Comparison of ENCODE assay signal across 8 mouse cellular contexts in genomic region chrX:162642402-162643090, GRCm38 (mm10). TPM values are rescaled to one million over a fixed set of nuclear protein-coding genes. Genes with fewer than 3 reads are reported as not detected.
DNase-seq lines count a peak whose midpoint lies in the region; ATAC-seq lines count a peak whose summit lies in the region.

No protein-coding gene starts in this region.

- peaks cover 2% of the 10 kb centered on the region for H3K27me3 ChIP-seq in heart, embryonic 16.5 days (ENCODE audit: control insufficient read depth, insufficient read depth, low read length)
- H3K27me3 ChIP-seq in lung, embryonic 16.5 days (ENCODE audit: control insufficient read depth, insufficient read depth, low read depth, low read length), result no peaks in the 10 kb centered on the region; the same call in 1 of the 2 replicates

- H3K9ac ChIP-seq in heart, embryonic 16.5 days (ENCODE audit: low read length), result no peak overlapping the region
- H3K9ac ChIP-seq in lung, embryonic 16.5 days (ENCODE audit: low read length), result no peak overlapping the region

- H3K9me3 ChIP-seq in heart, embryonic 16.5 days (replicated peaks; ENCODE audit: control insufficient read depth, low read length), result no peaks in the 10 kb centered on the region
- no peaks in the 10 kb centered on the region for H3K9me3 ChIP-seq in lung, embryonic 16.5 days (ENCODE audit: control insufficient read depth, low read length)

- H3K4me3 ChIP-seq in heart, embryonic 16.5 days (ENCODE audit: low read length), result peak overlapping the region; percentile 64
- peak overlapping the region; percentile 61 for H3K4me3 ChIP-seq in lung, embryonic 16.5 days (ENCODE audit: low read length)

- no peaks in the 10 kb centered on the region for H3K36me3 ChIP-seq in heart, embryonic 16.5 days (ENCODE audit: control insufficient read depth, insufficient read depth)
- no peaks in the 10 kb centered on the region for H3K36me3 ChIP-seq in lung, embryonic 16.5 days (ENCODE audit: control insufficient read depth, insufficient read depth, low read length)

- DNase-seq in cerebellum, postnatal 10 days, result peak; percentile 12 to 13
- DNase-seq in cerebellum, postnatal 14 days, result no peak
- DNase-seq in ZHBTc4 (ENCODE audit: low read depth, low spot score), result peak; percentile 1
- DNase-seq in testis, postnatal 14 days (ENCODE audit: low spot score), result peak; percentile 5
- no peak for DNase-seq in embryo, embryonic 9.5 days (ENCODE audit: extremely low spot score)
- DNase-seq in right cerebral cortex, postnatal 36 days (ENCODE audit: low spot score in 2 of 2), result no peak

- peak overlapping the region; percentile 88 for H3K4me2 ChIP-seq in heart, embryonic 16.5 days (ENCODE audit: low read depth, low read length)
- H3K4me2 ChIP-seq in lung, embryonic 16.5 days (ENCODE audit: low read depth, low read length), result peak overlapping the region; percentile 86

- no peak for ATAC-seq in heart, embryonic 16.5 days (replicated peaks; ENCODE audit: extremely low read depth, insufficient read depth, low FRiP score)
- ATAC-seq in lung, embryonic 16.5 days (ENCODE audit: low read depth), result 0 out of 2 replicates have a peak, but pooled peaks have one; percentile 6

- WGBS in heart, embryonic 16.5 days, result 53% methylated on average over 11 of the region's 11 CpGs
- WGBS in lung, embryonic 16.5 days, result 39% methylated on average over 11 of the region's 11 CpGs

- H3K4me1 ChIP-seq in heart, embryonic 16.5 days (ENCODE audit: control insufficient read depth, insufficient read depth, low read length), result no peaks in the 10 kb centered on the region
- H3K4me1 ChIP-seq in lung, embryonic 16.5 days (replicated peaks; ENCODE audit: control insufficient read depth, insufficient read depth, low read length), result no peaks in the 10 kb centered on the region

- H3K27ac ChIP-seq in heart, embryonic 16.5 days (ENCODE audit: low read length), result no peak overlapping the region
- no peak overlapping the region for H3K27ac ChIP-seq in lung, embryonic 16.5 days (ENCODE audit: low read length)

RNA-seq across cellular contexts. Expression of gene Reps2, which starts 0.9 kb away (rescaled TPM):
- polyA plus RNA-seq in heart, embryonic 16.5 days (2015; fragmentation: Nextera tagmentation; extraction: Ambion mirVana), result 0.18 and 0.21 TPM in 2 replicates
- 0.80 and 0.84 TPM in 2 replicates for polyA plus RNA-seq in lung, embryonic 16.5 days (2015; fragmentation: Nextera tagmentation; extraction: Ambion mirVana)

Comparison
In these comparisons a context has a peak if more than half of its experiments do, and no peak if none do; other contexts are left out.
1. DNase-seq: peak in cerebellum, postnatal 10 days (2 of 2), ZHBTc4 (single experiment) and testis, postnatal 14 days (single experiment); none in cerebellum, postnatal 14 days (0 of 2), embryo, embryonic 9.5 days (single experiment) and right cerebral cortex, postnatal 36 days (0 of 2).